Mouse (Mus musculus): Measurements from ENCODE around the gene Gm3646. TPM values are rescaled to one million over a fixed set of nuclear protein-coding genes. Genes with fewer than 3 reads are reported as not detected.

Gm3646 gene
- polyA plus RNA-seq (2017; shearing (Covaris generic)): not detected

GRCm38 (mm10) chr1:39805243-39805979 is at the start of gene Gm3646:
Gene Gm3646, minus strand, starts transcription at chr1:39805332.

Other genes with a start within 250 kb of the Gm3646 start
- gene Rnf149, start 227.9 kb downstream of the Gm3646 start, polyA plus RNA-seq (2017; shearing (Covaris generic)): 56.2 TPM
- not detected for gene Creg2, start 153.9 kb downstream of the Gm3646 start, polyA plus RNA-seq (2017; shearing (Covaris generic))
- not detected for gene Rfx8, start 84.3 kb downstream of the Gm3646 start, polyA plus RNA-seq (2017; shearing (Covaris generic))
- 73.5 TPM for gene Map4k4, start 95.6 kb upstream of the Gm3646 start, polyA plus RNA-seq (2017; shearing (Covaris generic))

Measured in CD4-positive, CD25-positive, alpha-beta regulatory T cell (primary cell).